Mouse (Mus musculus) kidney, adult 2 months (tissue): ENCODE measurements at regions not wholly inside any gene's neighbourhood (a gene's known extent, or its start where the extent isn't known, plus 50 kb on each side); places are given as distances from the start of the nearest gene placed in this dataset.

Experiments
- CTCF ChIP-seq: fragments of 200-500 bp; conservative IDR thresholded peaks from 2 replicates; pipeline ENCODE4 v1.5.1; 2011; ENCODE audit warnings: low read depth, mild to moderate bottlenecking, control low read depth, low read length, moderate library complexity, mixed read lengths; ENCODE audit not compliant: insufficient read depth, insufficient read length
- POLR2A ChIP-seq: fragments of 200-500 bp; IDR thresholded peaks from one replicate; pipeline ENCODE4 v1.6.1; 2011; ENCODE audit warnings: low read depth, low read length, control low read depth

GRCm38 (mm10) chr10:68842023-68842735, 118.7 kb downstream of the Tmem26 start:
- no peak for TF ChIP-seq CTCF
- no peak for TF ChIP-seq POLR2A
